Mouse (Mus musculus) megakaryocyte, embryonic 14.5 days (primary cell): ENCODE results near the gene Slc25a45.

Source experiments
- FLI1 ChIP-seq: IDR thresholded peaks from 2 replicates; pipeline ENCODE4 v1.6.1; 2012; ENCODE audit warnings: low read length, inconsistent platforms, mixed read lengths
- GATA1 ChIP-seq: IDR thresholded peaks from 3 replicates; pipeline ENCODE4 v1.6.1; 2012; ENCODE audit warnings: mixed read lengths, low read length, inconsistent platforms, borderline replicate concordance

DNA sequence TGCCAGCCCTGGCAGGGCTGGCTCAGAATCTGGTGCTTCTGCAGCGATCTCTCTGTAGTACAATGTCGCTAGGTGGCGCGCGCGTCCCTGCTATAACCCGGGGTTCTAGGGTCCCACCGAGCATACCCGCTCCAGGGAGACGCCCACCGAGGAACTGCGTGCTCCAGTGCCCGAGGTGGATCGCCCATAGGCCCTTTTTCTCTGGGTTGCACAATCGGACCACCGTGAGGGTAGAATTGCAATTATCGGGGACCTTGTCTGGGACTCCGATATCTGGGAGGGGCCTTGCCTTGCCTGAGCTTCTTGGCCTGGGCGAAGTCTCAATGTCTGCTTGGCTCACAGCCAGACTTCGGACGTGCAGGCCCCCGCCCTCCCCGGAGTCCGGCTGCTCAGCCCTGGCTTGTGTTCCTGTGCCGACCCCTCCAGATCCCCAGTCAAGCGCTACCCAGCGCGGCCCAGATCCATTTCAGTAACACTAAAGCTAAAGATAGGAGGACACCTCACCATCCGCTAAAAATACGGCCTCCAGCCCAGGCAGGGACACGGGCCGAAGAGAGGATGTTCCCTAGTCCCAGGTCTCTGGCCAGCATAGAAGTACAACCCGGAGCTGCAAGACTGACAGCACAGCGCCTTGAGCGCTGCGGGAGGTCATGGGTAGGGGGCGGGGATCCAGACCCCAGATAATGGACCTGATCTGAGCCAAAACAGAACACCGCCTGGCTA, 46.5 kb downstream of the Slc25a45 start:
- no peak for TF ChIP-seq FLI1
- TF ChIP-seq GATA1: no peak
